28 mouse cellular contexts compared by ENCODE assay signal in the genomic region with DNA sequence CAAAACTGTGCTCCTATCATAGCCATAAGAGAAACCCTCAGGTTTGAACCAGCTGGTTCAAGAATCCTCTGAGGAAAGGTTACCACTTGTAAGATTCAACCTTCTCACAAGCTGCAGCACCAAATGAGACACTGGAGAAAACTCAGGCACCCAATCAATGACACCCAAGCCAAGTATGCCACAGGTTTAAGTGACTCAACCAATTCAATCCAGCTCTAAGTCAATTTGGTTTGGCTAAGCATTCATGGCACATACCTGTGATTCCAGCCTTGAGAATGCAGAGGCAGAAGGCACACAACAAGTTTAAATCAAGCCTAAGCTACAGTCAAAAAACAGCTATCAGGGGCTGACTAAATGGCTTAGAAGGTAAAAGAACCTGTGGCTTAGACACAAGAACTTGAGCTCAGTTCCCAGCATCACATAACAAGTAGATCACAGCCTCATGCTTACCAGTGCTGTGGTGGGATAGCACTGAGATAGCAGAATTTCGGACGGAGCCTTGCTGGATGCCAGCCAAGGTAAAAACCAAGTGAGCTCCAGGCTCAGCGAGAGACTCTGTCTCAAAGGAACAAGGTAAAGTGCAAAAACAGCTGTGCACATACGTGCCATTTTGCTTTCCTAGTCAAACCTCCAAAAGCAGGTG. TPM values are rescaled to one million over a fixed set of nuclear protein-coding genes. Genes with fewer than 3 reads are reported as not detected.
DNase-seq lines count a peak whose midpoint lies in the region; ATAC-seq and TF ChIP-seq lines count a peak whose summit lies in the region.
"Had no signal": no experiment of that assay in that cellular context is flagged by ENCODE, and none has a peak within 500 bp of the region (broad histone marks: within the 10 kb centered on the region; RNA-seq: fewer than 3 reads in every experiment).

No protein-coding gene starts in this region.

- H3K4me1 ChIP-seq in heart, embryonic 15.5 days (replicated peaks): peaks cover 48% of the 10 kb centered on the region
- H3K4me1 ChIP-seq in embryonic fibroblast, embryonic 13.5 days (ENCODE audit: control insufficient read depth, insufficient read depth, low read length): peaks cover 24% of the 10 kb centered on the region

- no peak overlapping the region for H3K4me3 ChIP-seq in heart, embryonic 15.5 days
- no peak overlapping the region for H3K4me3 ChIP-seq in embryonic fibroblast, embryonic 13.5 days (ENCODE audit: insufficient read depth, low read length)
- H3K4me3 ChIP-seq: embryonic facial prominence, embryonic 15.5 days; forebrain, embryonic 15.5 days; heart, embryonic 13.5 days; intestine, embryonic 15.5 days; liver, embryonic 13.5 days had no signal

- TF ChIP-seq POLR2A in embryonic fibroblast, embryonic 13.5 days (IDR thresholded peaks at IDR 0.05; ENCODE audit: low read depth, low read length): no peak

- H3K27ac ChIP-seq in heart, embryonic 15.5 days: no peak overlapping the region
- H3K27ac ChIP-seq in embryonic fibroblast, embryonic 13.5 days (ENCODE audit: insufficient read depth, low read length): peak overlapping the region; percentile 32; the same call in 1 of the 2 replicates
- H3K27ac ChIP-seq: embryonic facial prominence, embryonic 15.5 days; forebrain, embryonic 15.5 days; heart, embryonic 13.5 days; intestine, embryonic 15.5 days had no signal

- TF ChIP-seq CTCF in embryonic fibroblast, embryonic 13.5 days (IDR thresholded peaks at IDR 0.05; ENCODE audit: borderline replicate concordance, insufficient read depth, low read length): no peak

- no peak overlapping the region for H3K4me2 ChIP-seq in heart, embryonic 15.5 days
- H3K4me2 ChIP-seq: embryonic facial prominence, embryonic 15.5 days; forebrain, embryonic 15.5 days; heart, embryonic 13.5 days; intestine, embryonic 15.5 days; liver, embryonic 13.5 days; lung, embryonic 14.5 days; midbrain, embryonic 11.5 days had no signal

- 0 out of 2 replicates have a peak overlapping the region, but pooled peaks have one; percentile 23 for H3K9ac ChIP-seq in heart, embryonic 15.5 days
- H3K9ac ChIP-seq: embryonic facial prominence, embryonic 15.5 days; forebrain, embryonic 15.5 days; heart, embryonic 13.5 days; intestine, embryonic 15.5 days; liver, embryonic 13.5 days; lung, embryonic 14.5 days had no signal

- no peak for DNase-seq in heart, postnatal 25 days (ENCODE audit: low spot score)
- DNase-seq in 3134 (ENCODE audit: extremely low read depth, insufficient read length, low spot score): peak; percentile 25
- DNase-seq in Muller cell, postnatal 12 days (ENCODE audit: inconsistent ontology term): peak; percentile 53
- no peak for DNase-seq in T-cell, adult 2 months (ENCODE audit: low spot score)
- DNase-seq in left cerebral cortex, postnatal 36 days (ENCODE audit: low spot score in 2 of 2): no peak
- no peak for DNase-seq in cerebellum, adult 9-10 months
- DNase-seq: adrenal gland, adult 2 months; B cell, adult 2 months; cerebellum, adult 11-12 months; heart, postnatal 14 days; kidney, adult 9 months; kidney, postnatal 10 days; layer of hippocampus, postnatal 36 days; liver, embryonic 13.5 days; lung, embryonic 14.5 days; lung, postnatal 14 days; right cerebral cortex, postnatal 25 days; spleen, adult 18-20 months; thymus, postnatal 14 days had no signal

- no peaks in the 10 kb centered on the region for H3K9me3 ChIP-seq in heart, embryonic 15.5 days (replicated peaks)
- H3K9me3 ChIP-seq: embryonic facial prominence, embryonic 15.5 days; forebrain, embryonic 15.5 days; heart, embryonic 13.5 days; intestine, embryonic 15.5 days; liver, embryonic 13.5 days had no signal

- ATAC-seq in heart, embryonic 15.5 days (replicated peaks; ENCODE audit: insufficient number of reproducible peaks, insufficient read depth, low FRiP score, low read depth): no peak
- ATAC-seq: forebrain, embryonic 15.5 days; hindbrain, embryonic 16.5 days; intestine, embryonic 15.5 days; midbrain, embryonic 16.5 days had no signal

- no peaks in the 10 kb centered on the region for H3K27me3 ChIP-seq in heart, embryonic 15.5 days
- H3K27me3 ChIP-seq: embryonic facial prominence, embryonic 15.5 days; forebrain, embryonic 15.5 days; heart, embryonic 13.5 days; intestine, embryonic 15.5 days; liver, embryonic 13.5 days had no signal

- WGBS in heart, embryonic 15.5 days: 41% methylated on average over 4 of the region's 4 CpGs

- no peaks in the 10 kb centered on the region for H3K36me3 ChIP-seq in heart, embryonic 15.5 days
- H3K36me3 ChIP-seq: embryonic facial prominence, embryonic 15.5 days; forebrain, embryonic 15.5 days had no signal

- intact Hi-C loops in heart, postnatal 25 days (cut with DNase I): no loop called here
- intact Hi-C loops in left cerebral cortex, postnatal 36 days (cut with DNase I): no loop called here

RNA-seq across cellular contexts. Expression of a gene that starts 28.8 kb away (rescaled TPM):
- polyA plus RNA-seq in heart, embryonic 15.5 days (2015; fragmentation: Nextera tagmentation; extraction: Ambion mirVana): 33.2 and 46.3 TPM in 2 replicates
- 10 to 100 TPM; 34.3 to 35.6 TPM for total RNA-seq in heart, postnatal 25 days (2021)
- 63.8 and 67.2 TPM in 2 replicates for polyA plus RNA-seq in embryonic fibroblast, embryonic 13.5 days (2011; ENCODE audit: insufficient read length, low read depth, missing spikeins)
- 10 to 100 TPM; 27.3 to 27.6 TPM for total RNA-seq in left cerebral cortex, postnatal 36 days (2021)

Comparison
In these comparisons a context has a peak if more than half of its experiments do, and no peak if none do; other contexts are left out.
1. DNase-seq: peak in 3134 (single experiment) and Muller cell, postnatal 12 days (single experiment); none in heart, postnatal 25 days (single experiment), T-cell, adult 2 months (single experiment), left cerebral cortex, postnatal 36 days (0 of 2) and cerebellum, adult 9-10 months (single experiment).